Mouse (Mus musculus) midbrain, embryonic 16.5 days (tissue): ENCODE data around the gene Avpr1a. TPM values are rescaled to one million over a fixed set of nuclear protein-coding genes. Genes with fewer than 3 reads are reported as not detected.

Source experiments
- ATAC-seq: fragments of 200-750 bp; cut with Nextera tagmentation; 2 replicates; pipeline ENCODE4 v1.8.0; 2017; ENCODE audit warnings: moderate TSS enrichment
- H3K27ac ChIP-seq: fragments of 300-500 bp; sonication (generic); 2 replicates; pipeline ENCODE4 v1.5.1; 2014; ENCODE audit warnings: mild to moderate bottlenecking, low read length, mixed read lengths
- H3K27me3 ChIP-seq: fragments of 300-500 bp; sonication (generic); 2 replicates; pipeline ENCODE4 v1.6.1; 2014; ENCODE audit warnings: low read depth, low read length, mixed read lengths; ENCODE audit not compliant: control insufficient read depth, insufficient read depth
- H3K36me3 ChIP-seq: fragments of 300-500 bp; sonication (generic); 2 replicates; pipeline ENCODE4 v1.6.1; 2014; ENCODE audit warnings: mild to moderate bottlenecking, low read length, moderate library complexity, mixed read lengths; ENCODE audit not compliant: control insufficient read depth, insufficient read depth
- H3K4me1 ChIP-seq: fragments of 300-500 bp; sonication (generic); 2 replicates; pipeline ENCODE4 v1.6.1; 2014; ENCODE audit warnings: mild to moderate bottlenecking, low read length, mixed read lengths; ENCODE audit not compliant: control insufficient read depth, insufficient read depth
- H3K4me2 ChIP-seq: fragments of 300-500 bp; sonication (generic); 2 replicates; pipeline ENCODE4 v1.6.1; 2014; ENCODE audit warnings: mild to moderate bottlenecking, low read length, mixed read lengths
- H3K4me3 ChIP-seq: fragments of 300-500 bp; sonication (generic); 2 replicates; pipeline ENCODE4 v1.5.1; 2014; ENCODE audit warnings: low read depth, mild to moderate bottlenecking, low read length, moderate library complexity, mixed read lengths
- H3K9ac ChIP-seq: fragments of 300-500 bp; sonication (generic); 2 replicates; pipeline ENCODE4 v1.6.1; 2014; ENCODE audit warnings: low read depth, low read length, mixed read lengths
- H3K9me3 ChIP-seq: fragments of 300-500 bp; sonication (generic); replicated peaks from 2 replicates; pipeline ENCODE4 v1.6.1; 2014; ENCODE audit warnings: mild to moderate bottlenecking, low read length, mixed read lengths; ENCODE audit not compliant: control insufficient read depth, poor library complexity, severe bottlenecking
- WGBS: fragments of 180-500 bp; shearing (Covaris S2); extraction: QIAGEN DNeasy Blood & Tissue Kit; methylation state at CpG from one replicate; pipeline ENCODE4 v1.1.7; 2014; 5-methylcytosine and 5-hydroxymethylcytosine counted together
- polyA plus RNA-seq: library from polyadenylated mRNA; unstranded; fragments of >200 nt; fragmentation: Nextera tagmentation; extraction: Ambion mirVana; gene quantifications from 2 replicates; pipeline ENCODE4 v1.2.1, GENCODE M21; 2015

Avpr1a gene
- polyA plus RNA-seq = 2.7 TPM in 2 replicates

GRCm38 (mm10) chr10:122447861-122448716 is at the start of gene Avpr1a:
Gene Avpr1a, plus strand, starts transcription at chr10:122448499.
- peak within 1 kb of the TSS; percentile 72 for H3K4me2 ChIP-seq
- peaks cover 22% of the 10 kb centered on the region for H3K27me3 ChIP-seq
- peak within 1 kb of the TSS; percentile 51 for H3K4me3 ChIP-seq
- H3K4me1 ChIP-seq = peaks cover 5% of the 10 kb centered on the region; the same call in 1 of the 2 replicates
- no peak within 1 kb of the TSS for H3K27ac ChIP-seq
- H3K9ac ChIP-seq = peak within 1 kb of the TSS; percentile 54
- H3K36me3 ChIP-seq = no peaks in the 10 kb centered on the region
- peak; percentile 60; the same call in 1 of the 2 replicates for ATAC-seq
- H3K9me3 ChIP-seq = no peaks in the 10 kb centered on the region
- 4% methylated on average over 34 of the region's 34 CpGs for WGBS

- no peaks in the 10 kb centered on the region for H3K4me1 ChIP-seq
- H3K27me3 ChIP-seq = no peaks in the 10 kb centered on the region
- 69% methylated on average over 1 of the region's 1 CpGs for WGBS
- H3K4me2 ChIP-seq = no peak overlapping the region
- H3K9me3 ChIP-seq = no peaks in the 10 kb centered on the region
- no peak for ATAC-seq
- no peak overlapping the region for H3K9ac ChIP-seq
- no peak overlapping the region for H3K4me3 ChIP-seq
- no peak overlapping the region for H3K27ac ChIP-seq
- no peaks in the 10 kb centered on the region for H3K36me3 ChIP-seq
Measured at GRCm38 (mm10) chr10:122402270-122402669, 46.0 kb upstream of the Avpr1a start.

GRCm38 (mm10) chr10:122406333-122406732 is 42.0 kb upstream of the Avpr1a start:
- Histone ChIP-seq H3K27me3 (no peaks in the 10 kb centered on the region), H3K4me1 (no peaks in the 10 kb centered on the region), H3K4me2 (no peak overlapping the region), H3K36me3 (no peaks in the 10 kb centered on the region), H3K4me3 (no peak overlapping the region), H3K9ac (no peak overlapping the region), H3K27ac (no peak overlapping the region), H3K9me3 (no peaks in the 10 kb centered on the region)
- ATAC-seq = no peak
- 73% methylated on average over 6 of the region's 6 CpGs for WGBS

DNA sequence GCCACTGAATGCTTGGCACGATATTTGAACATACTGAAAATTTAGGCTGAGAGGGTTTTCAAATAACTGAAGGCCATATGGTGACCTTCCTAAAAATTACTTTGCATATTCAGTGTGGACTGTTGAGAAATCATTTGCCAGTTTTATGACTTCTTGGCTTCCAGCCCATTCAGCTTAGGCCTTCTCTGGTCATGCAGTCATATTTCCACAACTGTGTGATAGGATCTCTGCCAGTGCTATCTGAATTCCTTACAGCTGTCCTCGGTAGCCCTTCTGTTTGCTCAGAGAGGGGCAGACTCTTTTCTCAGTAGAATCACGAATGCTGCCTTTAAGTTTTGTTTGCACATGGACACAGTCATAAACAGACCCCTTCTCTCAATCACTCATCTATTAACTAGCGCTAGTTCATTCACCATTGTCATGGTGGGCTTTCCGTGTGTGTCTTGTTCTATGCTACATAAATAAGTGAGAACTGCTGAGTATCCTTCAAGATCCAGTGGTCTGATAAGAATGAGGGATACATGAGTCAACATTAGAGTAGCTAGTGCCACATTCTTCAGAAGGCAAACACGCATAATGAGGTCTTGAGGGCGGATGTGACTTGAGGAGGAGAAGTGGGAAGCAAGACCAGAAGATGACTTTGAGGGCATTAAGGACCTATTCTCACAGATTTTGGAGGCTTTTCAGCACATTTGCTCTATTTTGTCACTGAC is 39.4 kb upstream of the Avpr1a start:
- Histone ChIP-seq H3K4me1 (no peaks in the 10 kb centered on the region), H3K27me3 (no peaks in the 10 kb centered on the region), H3K9ac (no peak overlapping the region), H3K27ac (no peak overlapping the region), H3K36me3 (no peaks in the 10 kb centered on the region), H3K4me2 (no peak overlapping the region), H3K4me3 (no peak overlapping the region), H3K9me3 (no peaks in the 10 kb centered on the region)
- no peak for ATAC-seq
- 88% methylated on average over 7 of the region's 7 CpGs for WGBS

DNA sequence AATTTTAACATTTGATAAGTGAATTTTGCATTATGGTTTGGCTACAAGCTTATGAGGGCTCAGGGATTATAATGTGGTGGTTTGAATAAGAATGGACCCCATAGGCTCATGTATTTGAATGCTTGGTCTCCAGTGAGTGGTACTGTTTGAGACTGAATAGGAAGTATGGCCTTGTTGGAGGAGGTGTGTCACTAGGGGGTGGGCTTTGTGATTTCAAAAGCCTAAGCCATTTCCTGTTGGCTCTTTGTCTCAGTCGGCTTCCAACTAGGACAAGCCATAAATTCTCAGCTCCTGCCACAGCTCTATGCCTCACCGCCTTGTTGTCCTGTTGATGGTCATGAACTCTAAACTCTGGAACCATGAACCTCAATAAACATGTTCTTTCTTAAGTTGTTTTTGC is 37.5 kb upstream of the Avpr1a start:
- no peak for ATAC-seq
- no peaks in the 10 kb centered on the region for H3K4me1 ChIP-seq
- H3K27ac ChIP-seq = no peak overlapping the region
- H3K9me3 ChIP-seq = no peaks in the 10 kb centered on the region
- no peak overlapping the region for H3K9ac ChIP-seq
- H3K4me3 ChIP-seq = no peak overlapping the region
- no peak overlapping the region for H3K4me2 ChIP-seq
- WGBS = 54% methylated on average over 2 of the region's 2 CpGs
- H3K36me3 ChIP-seq = no peaks in the 10 kb centered on the region
- H3K27me3 ChIP-seq = no peaks in the 10 kb centered on the region

GRCm38 (mm10) chr10:122432690-122433089 is 15.6 kb upstream of the Avpr1a start:
- no peak for ATAC-seq
- WGBS = 81% methylated on average over 4 of the region's 4 CpGs
- Histone ChIP-seq H3K27me3 (no peaks in the 10 kb centered on the region), H3K4me3 (no peak overlapping the region), H3K4me2 (no peak overlapping the region), H3K4me1 (no peaks in the 10 kb centered on the region; the same call in 1 of the 2 replicates), H3K36me3 (no peaks in the 10 kb centered on the region), H3K9me3 (no peaks in the 10 kb centered on the region), H3K9ac (no peak overlapping the region), H3K27ac (no peak overlapping the region)

GRCm38 (mm10) chr10:122447275-122447674 is 1.0 kb upstream of the Avpr1a start:
- H3K36me3 ChIP-seq = no peaks in the 10 kb centered on the region
- 35% methylated on average over 4 of the region's 10 CpGs for WGBS
- H3K4me3 ChIP-seq = no peak overlapping the region
- H3K4me2 ChIP-seq = no peak overlapping the region
- 0 out of 2 replicates have a peak, but pooled peaks have one; percentile 58 for ATAC-seq
- H3K9ac ChIP-seq = no peak overlapping the region
- H3K27me3 ChIP-seq = peaks cover 22% of the 10 kb centered on the region
- no peak overlapping the region for H3K27ac ChIP-seq
- H3K9me3 ChIP-seq = no peaks in the 10 kb centered on the region
- H3K4me1 ChIP-seq = peaks cover 5% of the 10 kb centered on the region; the same call in 1 of the 2 replicates

DNA sequence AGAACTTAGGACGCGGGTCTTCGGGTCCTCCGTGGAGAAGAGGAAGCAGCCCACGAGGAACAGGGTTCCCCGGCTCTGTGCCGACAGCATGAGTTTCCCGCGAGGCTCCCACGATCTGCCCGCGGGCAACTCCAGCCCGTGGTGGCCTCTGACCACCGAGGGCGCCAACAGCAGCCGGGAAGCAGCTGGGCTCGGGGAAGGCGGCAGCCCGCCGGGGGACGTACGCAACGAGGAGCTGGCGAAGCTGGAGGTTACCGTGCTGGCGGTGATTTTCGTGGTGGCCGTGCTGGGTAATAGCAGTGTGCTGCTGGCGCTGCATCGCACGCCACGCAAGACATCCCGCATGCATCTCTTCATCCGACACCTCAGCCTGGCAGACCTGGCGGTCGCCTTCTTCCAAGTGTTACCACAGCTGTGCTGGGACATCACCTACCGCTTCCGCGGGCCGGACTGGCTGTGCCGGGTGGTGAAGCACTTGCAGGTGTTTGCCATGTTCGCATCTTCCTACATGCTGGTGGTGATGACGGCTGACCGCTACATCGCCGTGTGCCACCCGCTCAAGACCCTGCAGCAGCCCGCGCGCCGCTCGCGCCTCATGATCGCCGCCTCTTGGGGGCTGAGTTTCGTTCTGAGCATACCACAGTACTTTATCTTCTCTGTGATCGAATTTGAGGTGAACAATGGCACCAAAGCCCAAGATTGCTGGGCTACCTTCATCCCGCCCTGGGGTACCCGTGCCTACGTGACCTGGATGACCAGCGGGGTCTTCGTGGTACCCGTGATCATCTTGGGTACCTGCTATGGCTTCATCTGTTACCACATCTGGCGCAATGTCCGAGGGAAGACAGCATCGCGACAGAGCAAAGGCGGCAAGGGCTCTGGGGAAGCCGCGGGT is 665 bp downstream of the Avpr1a start:
- Histone ChIP-seq H3K27ac (no peak overlapping the region), H3K9ac (peak overlapping the region; percentile 54), H3K4me1 (peaks cover 5% of the 10 kb centered on the region; the same call in 1 of the 2 replicates), H3K4me3 (peak overlapping the region; percentile 51), H3K4me2 (peak overlapping the region; percentile 72), H3K9me3 (no peaks in the 10 kb centered on the region), H3K27me3 (peaks cover 22% of the 10 kb centered on the region), H3K36me3 (no peaks in the 10 kb centered on the region)
- ATAC-seq = peak; percentile 80
- 1% methylated on average over 70 of the region's 70 CpGs for WGBS
